Mouse (Mus musculus): ENCODE results near the gene Klhl35.

GRCm38 (mm10) chr7:99421006-99421405 is 44.8 kb upstream of the Klhl35 start:
- TF ChIP-seq CTCF (IDR thresholded peaks at IDR 0.05; ENCODE audit: control insufficient read depth, insufficient read depth, low read length) (no peak), POLR2A (IDR thresholded peaks at IDR 0.05; ENCODE audit: borderline replicate concordance, control insufficient read depth, low read depth, low read length) (no peak)

Data from bone marrow, adult 2 months (tissue).